Mouse (Mus musculus): ENCODE measurements around the gene Herc4. TPM values are rescaled to one million over a fixed set of nuclear protein-coding genes. Genes with fewer than 3 reads are reported as not detected.

Herc4 gene
- polyA plus RNA-seq, 1 experiment from 2014 or later: 32.8 TPM

GRCm38 (mm10) chr10:63230266-63230665, 13.3 kb upstream of the Herc4 start:
- WGBS (ENCODE audit: insufficient replicate concordance): 75% methylated on average over 7 of the region's 7 CpGs
- no peaks in the 10 kb centered on the region for H3K36me3 ChIP-seq (ENCODE audit: control insufficient read depth, insufficient read depth, low read length)
- H3K4me1 ChIP-seq (ENCODE audit: control insufficient read depth, insufficient read depth, low read length): no peaks in the 10 kb centered on the region
- H3K9ac ChIP-seq (ENCODE audit: low read depth, low read length): no peak overlapping the region
- no peak overlapping the region for H3K27ac ChIP-seq (ENCODE audit: low read depth, low read length)
- no peaks in the 10 kb centered on the region for H3K9me3 ChIP-seq (replicated peaks; ENCODE audit: control insufficient read depth, low read length)
- ATAC-seq (replicated peaks; ENCODE audit: insufficient number of reproducible peaks, low FRiP score, low TSS enrichment): no peak
- no peak overlapping the region for H3K4me3 ChIP-seq (ENCODE audit: low read depth, low read length)
- no peak overlapping the region for H3K4me2 ChIP-seq
- H3K27me3 ChIP-seq (ENCODE audit: control insufficient read depth, insufficient read depth, low read length): no peaks in the 10 kb centered on the region

DNA sequence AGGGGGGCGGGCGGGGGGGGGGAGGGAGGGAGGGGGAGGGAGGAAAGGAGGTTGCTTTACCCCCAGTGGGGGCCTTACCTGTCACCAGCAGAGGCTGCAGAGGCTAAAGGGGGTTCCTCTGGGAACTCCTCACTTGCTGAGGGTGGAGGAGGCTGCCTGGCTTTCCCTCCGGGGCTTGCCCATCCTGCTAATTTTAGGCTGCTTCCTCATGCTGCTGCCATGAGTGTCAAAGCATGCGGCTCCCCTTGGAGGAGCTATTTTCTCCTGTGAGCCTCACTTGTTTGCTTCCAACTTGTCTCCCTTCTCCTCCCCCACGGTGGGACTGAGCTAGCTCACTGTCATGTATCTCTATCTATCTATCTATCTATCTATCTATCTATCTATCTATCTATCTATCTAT, 12.8 kb upstream of the Herc4 start:
- 17% methylated on average over 3 of the region's 5 CpGs for WGBS (ENCODE audit: insufficient replicate concordance)
- H3K27me3 ChIP-seq (ENCODE audit: control insufficient read depth, insufficient read depth, low read length): no peaks in the 10 kb centered on the region

GRCm38 (mm10) chr10:63231630-63232029, 12.0 kb upstream of the Herc4 start:
- 51% methylated on average over 5 of the region's 5 CpGs for WGBS (ENCODE audit: insufficient replicate concordance)

More for the DNA sequence above, 12.8 kb upstream of the Herc4 start:
- H3K4me3 ChIP-seq (ENCODE audit: low read depth, low read length): no peak overlapping the region
- no peaks in the 10 kb centered on the region for H3K4me1 ChIP-seq (ENCODE audit: control insufficient read depth, insufficient read depth, low read length)
- H3K9me3 ChIP-seq (replicated peaks; ENCODE audit: control insufficient read depth, low read length): no peaks in the 10 kb centered on the region
- no peak overlapping the region for H3K27ac ChIP-seq (ENCODE audit: low read depth, low read length)
- no peak overlapping the region for H3K4me2 ChIP-seq
- no peaks in the 10 kb centered on the region for H3K36me3 ChIP-seq (ENCODE audit: control insufficient read depth, insufficient read depth, low read length)
- no peak; the same call in 1 of the 2 replicates for ATAC-seq (replicated peaks; ENCODE audit: insufficient number of reproducible peaks, low FRiP score, low TSS enrichment)
- H3K9ac ChIP-seq (ENCODE audit: low read depth, low read length): no peak overlapping the region

DNA sequence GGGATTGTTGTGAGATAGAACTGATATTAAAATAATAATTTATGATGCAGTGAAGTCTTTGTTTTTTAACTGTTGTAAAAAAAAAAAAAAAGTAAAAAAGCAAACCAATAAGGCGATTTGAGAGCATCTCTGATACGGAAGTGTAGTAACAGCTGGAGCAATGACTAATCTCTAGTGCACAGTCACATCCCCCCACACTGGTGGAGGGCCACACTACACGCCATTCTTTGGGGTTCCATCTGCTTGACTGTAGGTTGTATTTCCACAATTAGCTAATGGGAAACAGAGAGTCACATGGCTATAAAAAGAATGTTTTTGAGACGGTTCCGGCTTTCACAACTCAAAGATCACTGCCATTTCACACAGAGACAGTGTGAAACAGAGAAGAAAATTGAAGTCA, 9.5 kb upstream of the Herc4 start:
- Histone ChIP-seq H3K9me3 (replicated peaks; ENCODE audit: control insufficient read depth, low read length) (no peaks in the 10 kb centered on the region), H3K36me3 (ENCODE audit: control insufficient read depth, insufficient read depth, low read length) (no peaks in the 10 kb centered on the region), H3K27ac (ENCODE audit: low read depth, low read length) (no peak overlapping the region), H3K27me3 (ENCODE audit: control insufficient read depth, insufficient read depth, low read length) (no peaks in the 10 kb centered on the region), H3K9ac (ENCODE audit: low read depth, low read length) (no peak overlapping the region), H3K4me1 (ENCODE audit: control insufficient read depth, insufficient read depth, low read length) (no peaks in the 10 kb centered on the region), H3K4me3 (ENCODE audit: low read depth, low read length) (no peak overlapping the region), H3K4me2 (no peak overlapping the region)
- 81% methylated on average over 5 of the region's 5 CpGs for WGBS (ENCODE audit: insufficient replicate concordance)
- no peak for ATAC-seq (replicated peaks; ENCODE audit: insufficient number of reproducible peaks, low FRiP score, low TSS enrichment)

More at GRCm38 (mm10) chr10:63231630-63232029, 12.0 kb upstream of the Herc4 start:
- no peak overlapping the region for H3K9ac ChIP-seq (ENCODE audit: low read depth, low read length)
- H3K36me3 ChIP-seq (ENCODE audit: control insufficient read depth, insufficient read depth, low read length): no peaks in the 10 kb centered on the region
- no peaks in the 10 kb centered on the region for H3K4me1 ChIP-seq (ENCODE audit: control insufficient read depth, insufficient read depth, low read length)
- no peaks in the 10 kb centered on the region for H3K9me3 ChIP-seq (replicated peaks; ENCODE audit: control insufficient read depth, low read length)
- H3K27ac ChIP-seq (ENCODE audit: low read depth, low read length): no peak overlapping the region
- ATAC-seq (replicated peaks; ENCODE audit: insufficient number of reproducible peaks, low FRiP score, low TSS enrichment): no peak
- H3K27me3 ChIP-seq (ENCODE audit: control insufficient read depth, insufficient read depth, low read length): no peaks in the 10 kb centered on the region
- no peak overlapping the region for H3K4me3 ChIP-seq (ENCODE audit: low read depth, low read length)
- no peak overlapping the region for H3K4me2 ChIP-seq

DNA sequence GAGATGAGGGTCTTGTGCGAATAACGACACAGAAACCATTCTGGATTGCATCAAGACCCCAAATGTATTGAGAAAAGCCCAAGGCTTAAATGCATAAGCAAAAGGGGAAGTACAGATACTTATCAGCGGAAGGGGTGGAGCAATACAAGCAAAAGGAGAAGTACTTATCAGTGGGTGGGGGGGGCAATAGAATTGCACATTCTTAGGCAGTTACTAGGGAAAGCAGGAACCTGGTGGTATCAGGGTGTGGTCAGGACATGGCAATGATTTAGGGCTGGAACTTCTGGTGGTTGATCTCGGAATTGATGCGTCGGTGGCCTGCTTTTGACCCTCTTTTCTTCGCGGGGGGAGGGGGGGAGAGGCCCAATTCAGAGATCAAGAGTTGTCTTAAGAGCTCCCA, 7.7 kb upstream of the Herc4 start:
- H3K4me2 ChIP-seq: no peak overlapping the region
- no peak overlapping the region for H3K27ac ChIP-seq (ENCODE audit: low read depth, low read length)
- no peaks in the 10 kb centered on the region for H3K27me3 ChIP-seq (ENCODE audit: control insufficient read depth, insufficient read depth, low read length)
- no peaks in the 10 kb centered on the region for H3K36me3 ChIP-seq (ENCODE audit: control insufficient read depth, insufficient read depth, low read length)
- H3K9me3 ChIP-seq (replicated peaks; ENCODE audit: control insufficient read depth, low read length): no peaks in the 10 kb centered on the region
- no peaks in the 10 kb centered on the region for H3K4me1 ChIP-seq (ENCODE audit: control insufficient read depth, insufficient read depth, low read length)
- no peak overlapping the region for H3K4me3 ChIP-seq (ENCODE audit: low read depth, low read length)
- WGBS (ENCODE audit: insufficient replicate concordance): 76% methylated on average over 8 of the region's 8 CpGs
- ATAC-seq (replicated peaks; ENCODE audit: insufficient number of reproducible peaks, low FRiP score, low TSS enrichment): no peak
- no peak overlapping the region for H3K9ac ChIP-seq (ENCODE audit: low read depth, low read length)

GRCm38 (mm10) chr10:63236663-63237062, 6.9 kb upstream of the Herc4 start:
- Histone ChIP-seq H3K27me3 (ENCODE audit: control insufficient read depth, insufficient read depth, low read length) (no peaks in the 10 kb centered on the region), H3K9me3 (replicated peaks; ENCODE audit: control insufficient read depth, low read length) (no peaks in the 10 kb centered on the region), H3K36me3 (ENCODE audit: control insufficient read depth, insufficient read depth, low read length) (no peaks in the 10 kb centered on the region), H3K4me3 (ENCODE audit: low read depth, low read length) (no peak overlapping the region), H3K4me2 (no peak overlapping the region), H3K9ac (ENCODE audit: low read depth, low read length) (no peak overlapping the region), H3K4me1 (ENCODE audit: control insufficient read depth, insufficient read depth, low read length) (no peaks in the 10 kb centered on the region), H3K27ac (ENCODE audit: low read depth, low read length) (no peak overlapping the region)
- ATAC-seq (replicated peaks; ENCODE audit: insufficient number of reproducible peaks, low FRiP score, low TSS enrichment): no peak
- WGBS (ENCODE audit: insufficient replicate concordance): 88% methylated on average over 6 of the region's 6 CpGs

GRCm38 (mm10) chr10:63237206-63237605, 6.4 kb upstream of the Herc4 start:
- H3K9ac ChIP-seq (ENCODE audit: low read depth, low read length): no peak overlapping the region
- ATAC-seq (replicated peaks; ENCODE audit: insufficient number of reproducible peaks, low FRiP score, low TSS enrichment): no peak
- H3K4me1 ChIP-seq (ENCODE audit: control insufficient read depth, insufficient read depth, low read length): no peaks in the 10 kb centered on the region
- no peaks in the 10 kb centered on the region for H3K9me3 ChIP-seq (replicated peaks; ENCODE audit: control insufficient read depth, low read length)
- no peaks in the 10 kb centered on the region for H3K27me3 ChIP-seq (ENCODE audit: control insufficient read depth, insufficient read depth, low read length)
- no peak overlapping the region for H3K4me2 ChIP-seq
- H3K4me3 ChIP-seq (ENCODE audit: low read depth, low read length): no peak overlapping the region
- 87% methylated on average over 2 of the region's 2 CpGs for WGBS (ENCODE audit: insufficient replicate concordance)
- H3K27ac ChIP-seq (ENCODE audit: low read depth, low read length): no peak overlapping the region
- H3K36me3 ChIP-seq (ENCODE audit: control insufficient read depth, insufficient read depth, low read length): no peaks in the 10 kb centered on the region

DNA sequence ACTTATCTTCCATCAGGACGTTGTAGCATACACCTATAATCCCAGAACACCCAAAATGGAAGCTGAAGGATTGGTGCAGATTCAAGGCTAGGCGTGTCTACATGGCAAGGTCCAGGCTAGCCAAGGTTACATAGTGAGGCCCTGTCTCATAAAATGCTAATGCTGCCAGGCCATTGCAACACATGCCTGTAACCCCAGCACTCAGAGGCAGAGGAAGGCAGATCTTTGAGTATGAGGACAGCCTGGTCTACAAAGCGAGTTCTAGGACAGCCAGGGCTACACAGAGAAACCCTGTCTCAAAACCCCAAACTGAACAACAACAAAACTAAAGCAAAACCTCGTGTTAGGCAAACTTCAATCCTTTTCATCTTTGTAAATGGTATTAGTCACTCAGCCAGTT, 5.5 kb upstream of the Herc4 start:
- 64% methylated on average over 4 of the region's 4 CpGs for WGBS (ENCODE audit: insufficient replicate concordance)
- no peaks in the 10 kb centered on the region for H3K36me3 ChIP-seq (ENCODE audit: control insufficient read depth, insufficient read depth, low read length)
- H3K27me3 ChIP-seq (ENCODE audit: control insufficient read depth, insufficient read depth, low read length): no peaks in the 10 kb centered on the region
- no peak overlapping the region for H3K9ac ChIP-seq (ENCODE audit: low read depth, low read length)
- ATAC-seq (replicated peaks; ENCODE audit: insufficient number of reproducible peaks, low FRiP score, low TSS enrichment): no peak
- H3K9me3 ChIP-seq (replicated peaks; ENCODE audit: control insufficient read depth, low read length): no peaks in the 10 kb centered on the region
- H3K4me3 ChIP-seq (ENCODE audit: low read depth, low read length): no peak overlapping the region
- H3K4me2 ChIP-seq: no peak overlapping the region
- H3K4me1 ChIP-seq (ENCODE audit: control insufficient read depth, insufficient read depth, low read length): no peaks in the 10 kb centered on the region
- H3K27ac ChIP-seq (ENCODE audit: low read depth, low read length): no peak overlapping the region

GRCm38 (mm10) chr10:63239848-63240247, 3.8 kb upstream of the Herc4 start:
- no peak overlapping the region for H3K4me3 ChIP-seq (ENCODE audit: low read depth, low read length)
- no peaks in the 10 kb centered on the region for H3K27me3 ChIP-seq (ENCODE audit: control insufficient read depth, insufficient read depth, low read length)
- no peak for ATAC-seq (replicated peaks; ENCODE audit: insufficient number of reproducible peaks, low FRiP score, low TSS enrichment)
- H3K4me2 ChIP-seq: no peak overlapping the region
- H3K9ac ChIP-seq (ENCODE audit: low read depth, low read length): no peak overlapping the region
- no peaks in the 10 kb centered on the region for H3K36me3 ChIP-seq (ENCODE audit: control insufficient read depth, insufficient read depth, low read length)
- 69% methylated on average over 2 of the region's 2 CpGs for WGBS (ENCODE audit: insufficient replicate concordance)
- no peaks in the 10 kb centered on the region for H3K9me3 ChIP-seq (replicated peaks; ENCODE audit: control insufficient read depth, low read length)
- H3K27ac ChIP-seq (ENCODE audit: low read depth, low read length): no peak overlapping the region
- no peaks in the 10 kb centered on the region for H3K4me1 ChIP-seq (ENCODE audit: control insufficient read depth, insufficient read depth, low read length)

All from heart, embryonic 11.5 days (tissue).